Mouse (Mus musculus) skeletal muscle tissue, postnatal 0 days (tissue): Measurements from ENCODE around the gene Vmn2r5. TPM values are rescaled to one million over a fixed set of nuclear protein-coding genes. Genes with fewer than 3 reads are reported as not detected.

Experiments
- polyA plus RNA-seq: library from polyadenylated mRNA; unstranded; fragments of >200 nt; fragmentation: Nextera tagmentation; extraction: Ambion mirVana; gene quantifications from 2 replicates; pipeline ENCODE4 v1.2.1, GENCODE M21; 2015

Gene Vmn2r5
- polyA plus RNA-seq, result not detected in 2 replicates

DNA sequence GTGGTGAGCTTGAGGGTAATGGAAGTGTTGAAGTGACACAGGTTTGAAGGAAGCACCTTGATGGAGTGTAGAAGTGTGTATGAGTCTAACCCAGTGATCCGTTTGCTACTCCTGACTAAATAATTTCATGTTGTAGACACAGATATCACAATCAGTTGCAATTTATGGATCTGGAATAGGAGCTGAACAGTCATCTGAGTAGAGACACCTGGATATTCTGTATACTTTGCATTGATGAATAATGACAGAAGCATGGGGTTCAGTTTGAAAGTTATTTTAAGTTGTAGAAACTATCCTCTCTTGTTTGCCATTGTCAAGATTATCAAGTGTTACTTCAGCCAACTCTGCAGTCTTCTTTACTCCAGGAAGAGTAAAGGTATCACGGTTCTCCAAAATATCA, at the start of gene Vmn2r5:
TSS of gene Vmn2r5 (minus strand) at position 101 of the 400 bp plus-strand sequence.

Other genes with a start within 250 kb of the Vmn2r5 start
- not detected in 2 replicates for gene Vmn2r3, start 220.1 kb downstream of the Vmn2r5 start, polyA plus RNA-seq
- not detected in 2 replicates for gene Vmn2r4, start 94.5 kb downstream of the Vmn2r5 start, polyA plus RNA-seq
- gene Vmn2r6, start 56.0 kb upstream of the Vmn2r5 start, polyA plus RNA-seq, result not detected in 2 replicates